Mouse (Mus musculus) left cerebral cortex, adult 11 months (tissue): Measurements from ENCODE around the gene Vsig2.
A peak's percentile ranks its signal among the peaks of the same experiment; 100 is the strongest.

ENCODE experiments used
- DNase-seq: peaks from one replicate; pipeline ENCODE4 v3.0.0; 2022; ENCODE audit warnings: low spot score

Vsig2 gene

GRCm38 (mm10) chr9:37536851-37537250 is 2.2 kb upstream of the Vsig2 start:
- DNase-seq, result no peak

DNA sequence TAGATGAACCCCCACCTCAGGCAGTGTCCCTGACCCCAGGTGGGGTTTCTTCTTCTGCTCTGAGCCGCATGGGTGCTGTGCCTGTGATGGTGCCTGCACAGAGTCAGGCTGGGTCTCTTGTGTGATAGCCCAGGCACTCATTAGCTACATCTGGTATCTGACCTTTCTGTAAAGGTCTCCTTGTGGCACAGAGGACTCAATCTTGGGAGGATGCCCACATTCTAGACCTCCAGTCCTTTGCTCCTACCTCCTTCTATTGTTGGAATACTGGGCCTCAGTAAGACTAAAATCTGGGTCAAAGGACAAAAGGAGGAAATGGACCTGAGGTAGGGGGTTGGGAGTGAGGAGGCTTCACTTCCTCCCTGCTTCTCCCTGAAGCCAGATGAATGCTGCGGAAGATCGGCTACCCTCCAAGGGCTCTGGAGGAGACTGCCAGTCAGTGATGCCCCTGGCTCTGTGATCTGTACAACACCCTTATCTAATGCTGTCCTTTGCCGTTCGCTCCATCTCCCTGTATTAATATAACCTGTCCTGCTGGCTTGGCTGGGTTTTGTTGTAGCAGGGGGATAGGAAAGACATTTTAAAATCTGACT is 1.3 kb upstream of the Vsig2 start:
- DNase-seq, result no peak

DNA sequence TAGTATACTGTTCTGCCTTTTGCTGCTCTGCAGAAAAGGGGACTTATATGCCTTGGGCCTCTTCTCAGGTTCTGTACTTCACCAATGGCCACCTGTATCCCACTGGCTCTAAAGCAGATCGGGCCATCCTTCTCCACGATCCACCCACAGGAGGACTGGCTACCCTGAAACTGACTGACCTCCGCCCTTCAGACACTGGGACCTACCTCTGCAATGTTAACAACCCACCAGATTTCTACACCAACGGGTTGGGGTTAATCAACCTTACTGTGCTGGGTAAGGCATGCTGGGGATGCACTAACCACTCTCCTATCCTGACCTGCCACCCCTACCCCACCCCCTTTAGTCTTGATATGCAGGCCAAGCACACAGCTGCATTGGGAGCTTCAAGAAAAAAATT is 1.2 kb downstream of the Vsig2 start:
- DNase-seq, result no peak

GRCm38 (mm10) chr9:37540701-37541575 is 1.9 kb downstream of the Vsig2 start:
- DNase-seq, result no peak

- DNase-seq, result no peak
Measured at GRCm38 (mm10) chr9:37541851-37542642, 3.0 kb downstream of the Vsig2 start.

- no peak for DNase-seq
Measured at GRCm38 (mm10) chr9:37543869-37544440, 4.9 kb downstream of the Vsig2 start.

DNA sequence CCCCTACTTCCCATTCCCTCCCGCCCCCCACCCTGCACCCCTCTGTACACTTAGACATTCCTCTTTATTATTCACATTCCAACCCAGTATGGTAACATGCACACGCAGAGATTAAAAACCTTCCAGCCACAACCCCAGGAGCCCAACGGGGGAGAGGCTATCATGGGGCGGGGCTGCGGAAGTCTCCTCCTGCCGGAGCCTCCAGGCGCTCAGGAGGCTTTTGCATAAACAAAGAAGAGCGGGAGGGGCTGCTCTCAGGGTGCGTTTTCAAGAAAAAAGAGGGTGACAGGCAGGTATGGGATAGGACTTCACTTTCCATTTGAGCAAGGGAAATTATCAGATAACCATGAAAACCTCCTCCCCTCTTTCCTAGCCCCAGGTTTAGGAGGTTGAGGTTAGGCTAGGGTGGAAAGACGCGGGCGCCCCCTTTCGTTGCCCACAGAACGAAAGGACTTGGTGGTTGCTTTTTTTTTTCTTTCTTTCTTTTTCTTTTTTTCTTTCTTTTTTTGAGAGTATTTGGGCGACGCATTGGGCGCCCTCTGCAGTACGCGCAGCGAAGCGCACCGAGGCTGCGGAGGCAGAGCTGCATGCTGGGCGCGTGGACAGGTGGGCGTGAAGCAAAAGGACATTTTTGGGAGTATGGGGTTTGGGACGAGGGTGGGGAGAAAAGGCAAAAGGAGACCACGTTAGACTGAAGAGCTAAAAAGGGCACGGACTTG is 5.6 kb downstream of the Vsig2 start:
- DNase-seq, result no peak

- DNase-seq, result no peak
Measured at GRCm38 (mm10) chr9:37545166-37545610, 6.1 kb downstream of the Vsig2 start.

- no peak for DNase-seq
Measured at GRCm38 (mm10) chr9:37545847-37546452, 6.9 kb downstream of the Vsig2 start.

DNA sequence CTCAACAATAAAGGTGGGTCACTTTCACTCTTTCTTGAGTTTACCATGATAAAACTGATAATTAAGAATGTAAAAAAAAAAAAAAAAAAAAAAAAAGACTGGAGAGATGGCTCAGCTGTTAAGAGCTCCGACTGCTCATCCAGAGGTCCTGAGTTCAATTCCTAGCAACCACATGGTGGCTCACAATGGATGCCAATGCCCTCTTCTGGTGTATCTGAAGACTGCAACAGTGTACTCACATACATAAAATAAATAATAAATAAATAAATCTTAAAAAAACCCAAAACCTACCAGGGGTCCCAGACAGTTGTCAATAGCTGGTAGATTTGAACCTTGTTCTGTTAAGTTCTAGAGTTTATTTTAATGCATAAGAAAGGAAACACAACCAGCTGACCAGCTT is 7.8 kb downstream of the Vsig2 start:
- no peak for DNase-seq

GRCm38 (mm10) chr9:37550435-37550834 is 11.4 kb downstream of the Vsig2 start:
- DNase-seq, result no peak

- DNase-seq, result no peak
Measured at GRCm38 (mm10) chr9:37551751-37552531, 12.9 kb downstream of the Vsig2 start.

DNA sequence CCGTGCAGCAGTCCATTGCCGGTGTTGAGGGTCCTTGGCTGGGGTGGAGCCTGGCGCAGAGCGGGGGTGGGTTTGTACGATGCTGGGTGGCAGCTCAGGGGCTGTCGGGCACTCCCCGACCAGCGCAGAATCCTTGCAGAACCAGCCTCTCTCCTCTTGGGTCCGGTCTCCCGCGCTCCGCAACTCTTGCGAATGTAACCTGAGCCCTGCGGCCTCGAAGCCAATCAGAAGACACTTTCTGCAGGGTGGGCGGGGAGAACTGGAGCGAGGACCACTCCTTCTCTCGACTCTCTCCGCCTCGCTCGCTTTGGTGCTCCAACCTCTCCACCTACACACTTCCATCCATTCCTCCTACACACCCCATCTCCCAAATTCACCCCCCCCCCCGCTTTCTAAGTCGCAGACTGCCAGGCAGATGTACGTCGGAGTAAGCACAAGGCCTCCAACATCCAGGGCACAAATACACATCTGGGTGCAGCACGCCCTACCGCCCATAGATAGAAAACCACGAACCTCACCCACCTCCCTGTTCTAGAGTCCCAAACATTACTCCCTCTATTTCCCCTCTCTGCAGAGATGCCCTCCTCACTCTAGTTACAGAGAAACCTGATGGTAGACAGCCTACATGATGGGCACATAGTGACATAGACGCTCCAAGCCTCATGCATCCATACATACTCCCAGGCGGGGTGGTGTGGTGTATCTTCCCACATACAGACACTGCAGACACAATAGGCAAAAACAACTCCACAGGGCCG is 13.7 kb downstream of the Vsig2 start, which contains the start of gene Nrgn:
Nrgn (minus strand) TSS at position 369 of the 758 bp plus-strand sequence.
- DNase-seq, result peak; percentile 80

GRCm38 (mm10) chr9:37554279-37554678 is 15.2 kb downstream of the Vsig2 start:
- DNase-seq, result no peak

DNA sequence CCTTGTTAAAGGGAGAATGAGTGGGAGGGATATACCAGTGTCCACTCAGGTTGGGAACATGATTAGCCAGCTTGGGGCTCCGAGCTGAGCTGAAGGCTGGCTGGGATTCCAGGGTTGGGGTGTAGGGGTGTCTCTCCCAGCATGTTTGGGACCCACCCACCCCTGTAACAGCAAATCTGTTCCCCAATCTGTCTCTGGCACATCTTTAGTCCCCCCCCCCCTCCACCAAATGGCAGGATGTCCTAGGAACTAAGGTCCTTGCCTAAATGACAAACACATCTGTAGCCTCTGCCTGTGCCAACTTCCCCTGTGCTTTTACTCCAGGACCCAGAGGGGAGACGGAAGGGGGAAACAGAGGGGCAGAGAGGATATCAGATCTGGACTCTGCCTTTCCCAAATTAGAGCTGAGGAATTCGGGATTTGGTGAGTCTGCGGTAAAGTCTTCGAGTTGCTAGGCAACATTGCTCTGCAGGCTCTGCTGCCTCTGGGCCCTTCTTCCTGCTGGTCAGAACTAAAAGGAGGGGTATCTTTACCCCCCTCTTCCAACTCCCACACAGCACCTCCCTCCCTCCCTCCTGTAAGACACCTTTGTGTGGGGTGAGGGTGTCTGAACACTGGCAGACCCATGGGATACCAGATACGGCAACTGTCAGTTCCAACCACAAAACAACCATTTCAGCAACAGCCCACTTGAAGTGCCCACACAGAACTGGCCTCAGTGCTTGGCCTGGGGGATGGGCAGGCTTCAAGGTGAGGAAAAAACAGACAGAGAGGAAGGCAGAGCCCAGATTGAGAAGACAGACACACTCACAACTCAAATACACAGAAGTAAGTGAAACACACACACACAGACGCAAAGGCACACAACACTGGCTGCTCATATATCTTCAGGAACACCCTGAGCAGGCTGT is 16.0 kb downstream of the Vsig2 start, which contains the start of gene Siae:
Siae (plus strand) TSS at position 861 of the 911 bp plus-strand sequence.
- DNase-seq, result no peak

- no peak for DNase-seq
Measured at GRCm38 (mm10) chr9:37556366-37556765, 17.3 kb downstream of the Vsig2 start.

DNA sequence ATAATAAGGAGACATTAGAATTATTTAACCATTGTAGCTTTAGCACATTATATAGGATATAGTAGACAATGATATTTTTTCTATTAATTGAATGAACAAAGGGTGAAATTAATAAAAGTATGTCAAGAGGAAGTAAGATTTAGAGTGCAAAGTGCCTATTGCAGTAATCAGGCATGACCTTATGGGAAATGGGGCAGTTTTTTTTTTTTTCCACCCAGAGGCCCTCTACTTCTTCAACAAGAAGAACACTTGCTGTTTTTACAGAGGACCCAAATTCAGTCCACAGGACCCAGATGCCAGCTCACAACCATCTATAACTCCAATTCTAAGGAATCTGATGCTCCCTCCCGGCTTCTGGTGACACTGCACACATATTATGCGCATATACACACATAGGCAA is 21.6 kb downstream of the Vsig2 start:
- no peak for DNase-seq

- DNase-seq, result no peak
Measured at GRCm38 (mm10) chr9:37563805-37564204, 24.8 kb downstream of the Vsig2 start.
